Mouse (Mus musculus) ES-Bruce4 (cell line): ENCODE measurements around the gene Coq3.

Experiments
- CTCF ChIP-seq: IDR thresholded peaks from one replicate; pipeline ENCODE4 v1.8.1; 2011; ENCODE audit warnings: low read depth, low read length
- EP300 ChIP-seq: IDR thresholded peaks from 2 replicates; pipeline ENCODE4 v1.6.1; 2011; ENCODE audit warnings: low read depth, low read length; ENCODE audit not compliant: insufficient read depth
- POLR2A ChIP-seq: IDR thresholded peaks from one replicate; pipeline ENCODE4 v1.8.1; 2011; ENCODE audit warnings: low read length; ENCODE audit not compliant: insufficient read depth

- TF ChIP-seq POLR2A (no peak), CTCF (no peak), EP300 (no peak)
Measured at GRCm38 (mm10) chr4:21857481-21857880, 22.0 kb upstream of the Coq3 start.
